ENCODE assay signal across 10 mouse cellular contexts in the genomic region with DNA sequence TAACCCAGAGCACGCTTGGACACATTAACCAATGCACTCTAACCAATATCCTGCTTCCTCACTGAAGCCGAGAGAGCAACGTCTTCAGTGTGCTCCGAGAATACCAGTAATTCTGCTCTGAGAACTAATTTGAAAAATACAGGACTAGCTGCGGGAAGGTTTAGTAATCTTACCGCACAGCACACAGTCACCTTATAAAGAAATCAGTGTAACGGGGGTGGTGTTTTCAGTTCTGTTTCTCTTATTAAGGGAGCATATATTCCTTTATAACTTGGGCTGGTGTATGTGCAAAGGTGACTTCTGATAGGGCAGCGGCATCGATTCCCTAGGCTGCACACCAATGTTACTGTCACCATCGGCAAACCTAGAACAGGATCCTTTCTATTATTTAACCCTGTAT. TPM values are rescaled to one million over a fixed set of nuclear protein-coding genes. Genes with fewer than 3 reads are reported as not detected.
DNase-seq lines count a peak whose midpoint lies in the region; ATAC-seq and TF ChIP-seq lines count a peak whose summit lies in the region.
"Had no signal": no experiment of that assay in that cellular context is flagged by ENCODE, and none has a peak within 500 bp of the region (broad histone marks: within the 10 kb centered on the region; RNA-seq: fewer than 3 reads in every experiment).

No protein-coding gene starts in this region.

- peaks cover 11% of the 10 kb centered on the region for H3K79me2 ChIP-seq in heart, adult 2 months (replicated peaks; ENCODE audit: control insufficient read depth, insufficient read depth, low read length)

- no peak for TF ChIP-seq CTCF in heart, adult 2 months (IDR thresholded peaks at IDR 0.05)

- peak overlapping the region; percentile 28; the same call in 1 of the 2 replicates for H3K9ac ChIP-seq in heart, adult 2 months (ENCODE audit: low read depth, low read length)
- no peak overlapping the region for H3K9ac ChIP-seq in midbrain, embryonic 12.5 days (replicated peaks)

- peaks cover 27% of the 10 kb centered on the region for H3K36me3 ChIP-seq in heart, adult 2 months (ENCODE audit: control insufficient read depth, insufficient read depth, low read length)
- no peaks in the 10 kb centered on the region for H3K36me3 ChIP-seq in heart, embryonic 10.5 days
- no peaks in the 10 kb centered on the region for H3K36me3 ChIP-seq in hindbrain, embryonic 10.5 days
- H3K36me3 ChIP-seq in midbrain, embryonic 12.5 days, result no peaks in the 10 kb centered on the region

- no peak for TF ChIP-seq EP300 in heart, adult 2 months (IDR thresholded peaks at IDR 0.05; ENCODE audit: insufficient read depth, low read depth, low read length)

- peaks cover 22% of the 10 kb centered on the region for H3K4me1 ChIP-seq in heart, adult 2 months (ENCODE audit: control insufficient read depth, insufficient read depth, low read length)
- H3K4me1 ChIP-seq in heart, embryonic 10.5 days, result peaks cover 41% of the 10 kb centered on the region
- H3K4me1 ChIP-seq in hindbrain, embryonic 10.5 days (replicated peaks), result peaks cover 80% of the 10 kb centered on the region
- peaks cover 52% of the 10 kb centered on the region for H3K4me1 ChIP-seq in midbrain, embryonic 12.5 days

- intact Hi-C loops in heart, adult 2 months (cut with DNase I), result no loop called here

- no peak for TF ChIP-seq POLR2A in heart, adult 2 months (IDR thresholded peaks at IDR 0.05; ENCODE audit: insufficient read depth, low read depth, low read length)

- 27% methylated on average over 10 of the region's 10 CpGs for WGBS in heart, adult 2 months
- WGBS in heart, embryonic 10.5 days, result 79% methylated on average over 10 of the region's 10 CpGs
- 74% methylated on average over 10 of the region's 10 CpGs for WGBS in hindbrain, embryonic 10.5 days
- 59% methylated on average over 10 of the region's 10 CpGs for WGBS in midbrain, embryonic 12.5 days

- peak in 1 of 2 experiments; percentile 16 for DNase-seq in heart, adult 2 months
- DNase-seq in heart, embryonic 10.5 days (ENCODE audit: low spot score), result no peak
- DNase-seq in A20 (ENCODE audit: low read depth, low spot score), result peak; percentile 78
- no peak for DNase-seq in hindbrain, embryonic 10.5 days (ENCODE audit: low spot score)
- no peak for DNase-seq in layer of hippocampus, adult 11-12 months (ENCODE audit: low spot score)
- no peak for DNase-seq in embryo, embryonic 10 days (ENCODE audit: low spot score)
- DNase-seq in retina, embryonic 14.5 days (ENCODE audit: low spot score), result no peak
- DNase-seq: embryo, embryonic 11 days; thymus, postnatal 4 days had no signal

- H3K27ac ChIP-seq in heart, adult 2 months, result no peak overlapping the region
- no peak overlapping the region for H3K27ac ChIP-seq in heart, embryonic 10.5 days
- no peak overlapping the region for H3K27ac ChIP-seq in hindbrain, embryonic 10.5 days
- no peak overlapping the region for H3K27ac ChIP-seq in midbrain, embryonic 12.5 days (replicated peaks)

- no peak overlapping the region for H3K4me3 ChIP-seq in heart, adult 2 months
- H3K4me3 ChIP-seq in heart, embryonic 10.5 days, result no peak overlapping the region
- H3K4me3 ChIP-seq in hindbrain, embryonic 10.5 days, result peak overlapping the region; percentile 3; the same call in 1 of the 2 replicates
- peak overlapping the region; percentile 18 for H3K4me3 ChIP-seq in midbrain, embryonic 12.5 days

- H3K27me3 ChIP-seq in heart, adult 2 months (ENCODE audit: control insufficient read depth, insufficient read depth, low read length), result no peaks in the 10 kb centered on the region
- H3K27me3 ChIP-seq in heart, embryonic 10.5 days (ENCODE audit: insufficient read depth, poor library complexity, severe bottlenecking), result no peaks in the 10 kb centered on the region
- no peaks in the 10 kb centered on the region for H3K27me3 ChIP-seq in hindbrain, embryonic 10.5 days (ENCODE audit: insufficient read depth, poor library complexity, severe bottlenecking)
- no peaks in the 10 kb centered on the region for H3K27me3 ChIP-seq in midbrain, embryonic 12.5 days

- ATAC-seq in midbrain, embryonic 12.5 days (ENCODE audit: low FRiP score, low read depth), result no peak

- H3K4me2 ChIP-seq in midbrain, embryonic 12.5 days (replicated peaks), result peak overlapping the region; percentile 40

- H3K9me3 ChIP-seq in heart, embryonic 10.5 days, result no peaks in the 10 kb centered on the region
- H3K9me3 ChIP-seq in hindbrain, embryonic 10.5 days, result no peaks in the 10 kb centered on the region
- H3K9me3 ChIP-seq in midbrain, embryonic 12.5 days, result no peaks in the 10 kb centered on the region

RNA-seq across cellular contexts. Expression of a gene that starts 5.9 kb away (rescaled TPM):
- total RNA-seq in heart, adult 2 months (2021), result 10 to 100 TPM; 26.8 to 27.8 TPM
- polyA plus RNA-seq in heart, adult 2 months (2012; rRNA removed), result 11.1 and 11.8 TPM in 2 replicates
- polyA plus RNA-seq in heart, embryonic 10.5 days (2016; fragmentation: Nextera tagmentation; extraction: Ambion mirVana), result 6.1 and 8.4 TPM in 2 replicates
- 10.4 and 11.7 TPM in 2 replicates for polyA plus RNA-seq in hindbrain, embryonic 10.5 days (2016; fragmentation: Nextera tagmentation; extraction: Ambion mirVana)
- 17.4 and 19.0 TPM in 2 replicates for polyA plus RNA-seq in midbrain, embryonic 12.5 days (2016; fragmentation: Nextera tagmentation; extraction: Ambion mirVana)

Comparison
In these comparisons a context has a peak if more than half of its experiments do, and no peak if none do; other contexts are left out.
1. H3K4me3 ChIP-seq: peak in hindbrain, embryonic 10.5 days (single experiment) and midbrain, embryonic 12.5 days (single experiment); none in heart, adult 2 months (single experiment) and heart, embryonic 10.5 days (single experiment).